Mouse (Mus musculus) testis, postnatal 10 days (tissue): ENCODE data around the gene Gm20388.

Source experiments
- DNase-seq: peaks from one replicate; pipeline ENCODE4 v3.0.0; 2021; ENCODE audit warnings: low spot score

Gene Gm20388

GRCm38 (mm10) chr8:120291650-120292049 is 381.0 kb downstream of the Gm20388 start:
- DNase-seq: no peak

DNA sequence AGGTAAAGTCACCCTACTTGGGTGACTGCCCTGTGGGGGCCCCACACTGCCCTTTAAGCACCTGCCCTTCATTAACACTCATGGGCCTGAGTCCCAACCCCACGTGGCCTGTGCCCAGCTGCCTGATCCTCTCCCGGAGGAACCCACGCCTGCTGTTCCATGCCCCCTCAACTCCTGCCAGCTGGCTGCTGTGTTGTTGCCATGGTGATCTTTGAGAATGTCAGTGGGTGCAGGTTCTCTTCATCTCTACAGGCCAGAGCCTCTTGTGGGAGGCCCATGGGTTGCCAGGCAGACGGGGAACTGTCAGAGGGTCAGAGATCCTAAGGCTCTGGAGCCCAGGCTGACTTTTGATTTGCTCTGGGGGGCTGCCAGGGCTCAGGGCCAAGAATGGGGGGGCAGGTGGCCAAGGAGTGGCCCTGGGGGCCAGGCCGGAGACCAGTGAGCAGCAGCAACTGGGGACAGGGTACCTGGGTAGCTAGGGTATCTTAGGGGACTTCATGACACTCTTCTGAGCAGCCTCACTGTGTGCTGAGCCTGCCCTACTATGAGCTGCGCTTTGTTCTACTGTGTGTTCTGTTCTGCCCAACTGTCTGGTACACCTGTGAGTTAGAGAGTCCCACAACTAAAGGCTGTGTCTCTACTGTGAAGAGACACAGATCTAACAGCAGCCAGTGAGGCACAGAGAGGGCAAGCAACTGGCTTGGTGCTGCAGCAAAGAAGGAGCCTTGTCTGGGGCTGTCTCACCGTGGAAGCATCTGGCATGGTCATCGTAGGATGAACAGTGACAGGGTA is 381.9 kb downstream of the Gm20388 start:
- no peak for DNase-seq

- DNase-seq: no peak
These were observed 383.0 kb downstream of the Gm20388 start for GRCm38 (mm10) chr8:120293421-120294357.

DNA sequence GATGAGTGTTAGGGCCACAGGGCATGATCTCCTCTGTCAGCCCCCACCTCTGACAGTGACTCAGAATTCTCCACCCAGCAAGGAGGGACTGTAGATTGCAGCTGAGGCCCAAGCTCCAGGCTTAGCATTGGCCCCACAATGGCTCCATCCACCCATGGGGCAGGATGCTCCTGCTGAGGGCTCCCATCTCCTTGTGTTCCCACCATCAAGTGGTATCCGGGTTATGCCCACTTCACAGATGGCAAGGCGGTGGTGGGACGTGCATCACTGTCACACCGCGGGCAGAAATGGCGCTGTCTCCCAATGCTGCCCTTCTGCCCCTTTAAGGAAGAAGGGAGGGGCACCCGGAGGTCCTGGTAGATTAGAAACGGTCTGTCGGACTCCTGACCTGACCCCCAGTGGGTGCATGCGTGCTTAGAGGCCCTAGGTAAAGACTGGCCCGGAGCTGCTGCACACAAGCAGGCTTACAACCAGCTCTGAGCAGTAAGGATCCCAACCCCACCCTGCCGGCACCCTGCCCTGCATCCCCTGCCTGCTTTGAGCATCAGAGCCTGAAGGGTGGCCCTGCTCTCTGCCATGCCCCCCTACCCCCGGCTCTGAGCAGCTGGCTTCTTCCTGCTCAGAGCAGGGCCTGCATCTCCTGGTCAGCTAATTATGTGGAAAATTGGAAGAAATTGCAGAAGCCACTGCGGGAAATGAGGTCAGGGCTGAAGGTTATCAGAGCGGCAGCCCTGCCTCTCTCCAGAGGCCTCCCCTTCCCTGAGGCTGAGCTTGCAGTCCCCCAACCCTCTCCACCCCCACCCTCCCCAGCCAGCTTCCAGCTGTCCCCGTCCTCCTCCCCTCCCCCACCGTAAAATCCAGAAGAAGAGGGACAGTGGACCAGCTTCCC is 384.6 kb downstream of the Gm20388 start:
- DNase-seq: no peak

DNA sequence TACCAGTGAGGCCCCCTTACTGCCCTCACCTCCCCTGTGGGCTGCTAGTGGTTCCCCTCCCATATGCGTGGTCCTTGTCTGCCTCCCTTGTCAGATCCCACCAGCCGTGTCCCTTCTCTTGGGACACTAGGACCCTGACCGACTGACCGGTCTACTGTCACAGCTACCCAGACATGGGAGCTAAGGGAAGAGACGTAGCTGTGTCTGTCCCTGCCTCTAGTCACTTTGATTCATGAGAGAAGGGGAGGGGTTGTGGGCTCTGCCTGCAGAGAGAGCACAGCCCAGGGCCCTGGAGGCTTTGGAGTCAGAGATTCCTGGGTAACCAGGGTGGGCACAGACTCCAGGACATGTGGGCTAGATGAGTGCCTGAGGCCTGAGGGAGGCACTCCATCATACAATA is 386.4 kb downstream of the Gm20388 start:
- DNase-seq: no peak

- DNase-seq: no peak
These were observed 388.2 kb downstream of the Gm20388 start for GRCm38 (mm10) chr8:120298601-120299532.

DNA sequence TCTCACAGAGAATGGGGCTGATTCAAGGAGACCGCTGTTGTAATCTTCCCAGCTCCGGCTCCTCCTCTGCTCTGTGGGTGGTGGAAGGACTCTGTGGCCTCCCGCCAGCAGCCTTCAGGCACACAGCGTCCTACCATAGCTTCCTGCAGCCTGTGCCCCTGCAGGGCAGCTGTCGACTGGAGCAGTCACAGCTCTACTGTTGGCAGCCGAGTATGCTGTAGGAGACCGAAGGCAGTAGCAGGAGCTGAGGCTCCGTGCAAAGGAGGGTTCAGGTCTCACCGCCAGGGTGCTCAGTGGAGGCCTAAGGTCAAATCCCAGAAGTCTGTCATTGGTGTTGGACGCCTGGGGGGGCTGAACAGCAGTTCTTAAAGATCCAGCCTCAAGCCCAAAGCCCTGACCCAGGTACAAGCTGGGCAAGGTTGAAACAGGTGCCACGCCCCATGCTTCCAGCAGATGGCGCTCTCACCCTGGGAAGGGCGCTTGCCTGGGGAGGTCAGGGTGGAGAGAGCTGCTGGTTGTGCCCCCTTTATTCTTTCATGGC is 390.0 kb downstream of the Gm20388 start:
- peak; percentile 90 for DNase-seq

DNA sequence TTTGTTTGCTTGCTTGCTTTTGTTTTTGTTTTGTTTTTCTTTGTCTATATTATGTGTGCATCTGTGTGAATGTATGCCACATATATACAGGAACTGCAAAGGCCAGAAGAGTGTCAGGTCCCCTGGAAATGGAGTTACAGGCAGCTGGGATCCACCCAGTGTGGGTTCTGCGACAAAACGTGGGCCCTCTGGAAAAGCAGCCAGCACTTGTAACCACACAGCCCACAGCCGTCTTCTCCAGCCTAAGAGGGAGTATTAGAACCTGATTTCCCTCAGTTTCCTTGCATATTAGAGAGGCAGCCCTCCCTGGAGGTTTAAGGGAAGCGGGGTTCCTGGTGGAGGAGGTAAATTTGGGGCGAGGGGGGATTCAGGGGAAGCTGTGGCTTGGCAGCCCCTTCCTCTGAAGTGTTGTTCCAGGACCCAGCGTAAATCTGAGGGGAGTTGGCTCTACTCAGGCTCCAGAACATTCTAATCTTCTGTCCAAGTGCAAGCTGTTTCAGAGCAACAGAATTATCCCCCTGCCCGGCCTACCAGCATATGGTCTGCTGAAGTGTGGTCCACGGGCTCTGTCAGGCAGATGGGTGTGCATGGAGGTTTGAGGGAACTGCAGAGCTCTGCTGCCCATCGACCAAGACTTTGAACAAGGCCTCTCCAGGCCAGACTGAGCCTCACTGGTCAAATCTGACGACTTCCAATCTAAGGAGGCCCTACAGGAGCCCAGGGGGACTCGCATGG is 392.5 kb downstream of the Gm20388 start:
- no peak for DNase-seq

DNA sequence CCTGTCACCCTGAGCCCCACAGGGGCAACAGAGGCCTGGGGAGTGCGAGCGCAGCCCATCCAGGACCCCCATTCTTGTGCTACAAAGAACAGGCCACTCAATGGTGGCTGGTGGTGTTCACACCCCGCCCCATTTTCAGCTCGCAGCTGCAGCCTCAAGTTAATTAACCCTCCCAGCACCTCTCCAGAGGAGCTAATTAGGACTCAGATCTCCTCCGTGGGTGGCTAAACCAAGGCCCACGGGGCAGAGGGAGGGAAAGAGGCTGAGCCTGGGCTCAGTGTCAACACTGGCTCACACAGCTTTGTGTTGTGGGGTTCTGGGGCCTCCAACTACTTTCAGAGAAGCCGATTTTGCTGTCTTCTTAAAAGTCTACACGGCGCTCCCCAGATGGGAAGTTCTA is 393.5 kb downstream of the Gm20388 start:
- DNase-seq: no peak

DNA sequence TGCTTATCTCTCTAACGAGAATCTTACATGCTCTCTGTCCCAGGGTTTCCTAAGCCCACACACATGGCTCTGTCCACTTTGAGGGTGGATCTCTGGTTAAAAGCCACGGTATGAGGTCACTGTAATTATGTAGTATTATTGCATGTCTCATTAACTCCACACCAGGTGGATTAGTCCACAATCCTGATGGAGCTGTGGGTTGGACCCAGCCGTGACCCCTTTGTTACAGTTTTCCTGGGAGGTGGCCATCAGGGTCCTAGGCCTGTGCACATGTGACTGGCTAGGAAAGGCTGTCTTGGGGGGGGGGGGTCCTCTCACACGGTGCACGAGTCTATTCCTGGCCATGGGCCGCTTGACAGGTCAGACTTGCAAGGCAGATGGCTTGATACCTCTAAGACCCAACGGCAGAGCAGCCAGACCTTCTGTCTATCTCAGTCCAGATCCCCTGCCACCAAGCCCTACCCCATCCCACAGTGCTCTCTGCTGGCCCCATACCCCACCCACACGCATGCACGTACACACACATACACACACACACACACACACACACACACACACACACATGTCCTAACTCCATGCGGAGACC is 395.3 kb downstream of the Gm20388 start:
- DNase-seq: no peak

GRCm38 (mm10) chr8:120307103-120307502 is 396.5 kb downstream of the Gm20388 start:
- no peak for DNase-seq

DNA sequence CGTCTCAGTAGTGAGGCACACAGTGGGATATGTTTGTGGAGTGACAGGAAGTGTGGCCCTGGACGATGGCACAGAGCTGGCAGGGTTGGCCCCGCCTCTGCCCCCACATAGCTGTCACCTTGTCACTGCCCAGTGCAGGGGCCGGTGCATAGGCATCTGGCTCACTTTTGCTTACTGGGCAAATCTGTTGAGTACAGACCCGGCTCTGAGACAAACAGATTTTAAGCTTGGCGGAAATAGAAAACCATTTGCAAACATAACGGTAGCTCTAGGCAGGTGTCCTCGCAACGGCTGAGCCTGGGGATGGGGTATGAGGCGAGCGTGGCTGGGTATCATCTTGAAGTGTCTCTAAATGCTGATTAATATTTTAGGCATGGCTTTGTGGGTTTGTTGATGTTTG is 396.9 kb downstream of the Gm20388 start:
- DNase-seq: no peak

- DNase-seq: no peak
These were observed 397.5 kb downstream of the Gm20388 start for GRCm38 (mm10) chr8:120308131-120308530.

DNA sequence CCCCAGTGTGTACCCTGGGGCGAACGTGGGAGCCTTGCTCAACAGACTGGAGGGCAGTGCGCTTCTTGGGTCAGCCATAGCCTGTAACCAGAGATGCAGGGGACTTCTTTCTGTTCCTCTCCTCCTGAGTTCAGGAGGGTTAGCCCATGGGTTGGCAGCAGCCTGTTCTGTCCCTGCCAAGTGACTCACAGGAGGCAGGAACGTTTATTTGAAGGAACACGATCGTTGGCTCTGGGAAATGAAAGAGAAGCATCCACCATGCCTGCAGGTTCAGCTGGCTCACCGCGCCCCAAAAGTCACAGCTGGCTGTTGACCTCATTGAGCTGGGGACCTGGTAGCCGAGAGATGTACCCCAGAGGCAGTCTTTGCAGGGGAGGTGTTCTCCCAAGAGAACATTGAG is 397.9 kb downstream of the Gm20388 start:
- no peak for DNase-seq

DNA sequence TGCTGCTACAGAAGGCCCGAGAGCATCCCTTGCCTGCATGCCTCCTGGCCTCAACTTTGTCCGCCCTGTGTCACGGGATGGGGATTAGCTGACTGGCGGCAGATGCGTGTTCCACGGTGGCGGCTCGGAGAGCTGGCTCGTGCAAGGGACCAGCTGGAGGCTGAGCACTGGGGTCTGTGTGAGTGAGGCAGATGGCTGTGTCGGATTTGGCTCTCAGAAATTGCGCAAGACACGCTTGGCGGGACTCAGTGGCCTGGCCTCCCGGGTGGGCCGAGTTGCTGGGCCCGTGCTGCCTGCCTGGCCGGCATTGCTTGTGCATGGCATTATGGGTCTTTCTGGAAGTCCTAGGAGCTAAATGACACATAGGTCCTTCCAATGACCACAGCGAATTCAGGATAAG is 398.7 kb downstream of the Gm20388 start:
- DNase-seq: no peak

GRCm38 (mm10) chr8:120310063-120310462 is 399.4 kb downstream of the Gm20388 start:
- no peak for DNase-seq

- no peak for DNase-seq
These were observed 401.8 kb downstream of the Gm20388 start for GRCm38 (mm10) chr8:120312452-120312851.

- no peak for DNase-seq
These were observed 403.0 kb downstream of the Gm20388 start for GRCm38 (mm10) chr8:120313674-120314073.

DNA sequence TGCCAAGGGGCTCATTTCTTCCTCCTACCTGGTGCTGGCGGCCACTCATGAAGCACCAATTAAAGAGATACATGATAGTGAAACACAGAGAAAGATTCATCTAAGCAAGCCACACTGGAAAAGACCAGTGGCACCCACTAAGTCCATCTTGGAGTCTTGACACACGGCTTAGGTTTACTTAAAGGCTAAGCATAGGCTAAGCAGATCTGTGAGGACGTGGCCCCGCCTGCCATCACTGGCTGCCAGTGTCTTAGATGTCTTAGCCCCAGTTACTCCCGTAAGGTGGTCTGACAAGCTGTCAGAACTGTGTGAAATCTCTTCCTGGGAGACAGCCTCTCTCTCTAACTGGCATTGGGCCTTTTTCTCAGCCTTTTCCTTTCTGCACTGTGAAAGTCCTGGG is 404.3 kb downstream of the Gm20388 start:
- DNase-seq: no peak

DNA sequence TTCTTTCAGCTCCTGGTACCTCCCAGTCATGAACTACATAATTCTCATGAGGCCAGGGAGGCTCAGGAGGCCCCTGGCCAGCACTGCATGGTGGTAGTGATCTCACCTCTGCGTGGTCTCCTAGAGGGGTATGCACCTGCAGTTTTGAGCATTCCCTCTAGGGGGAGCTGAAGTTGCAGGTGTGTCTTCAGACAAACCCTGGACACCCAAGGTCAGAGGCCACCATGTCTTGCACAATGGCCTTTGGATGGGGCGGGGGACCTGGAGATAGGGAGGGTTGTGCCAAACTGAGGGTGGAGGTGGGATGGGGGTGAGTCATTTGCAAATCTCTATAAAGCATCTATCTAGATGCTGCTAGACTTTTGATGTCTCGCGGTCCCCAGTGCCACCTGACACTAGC is 405.0 kb downstream of the Gm20388 start:
- DNase-seq: no peak
